Mouse (Mus musculus) inflammation-experienced regulatory T-cells, adult 16 weeks (primary cell): ENCODE results near the gene Brd9. TPM values are rescaled to one million over a fixed set of nuclear protein-coding genes. Genes with fewer than 3 reads are reported as not detected.

Experiments used
- polyA plus RNA-seq: library from polyadenylated mRNA; unstranded; fragments of 100-300 nt; shearing (Covaris generic); gene quantifications from one replicate; pipeline ENCODE4 v1.2.1, GENCODE M21; 2017

Brd9 gene
- 87.3 TPM for polyA plus RNA-seq

DNA sequence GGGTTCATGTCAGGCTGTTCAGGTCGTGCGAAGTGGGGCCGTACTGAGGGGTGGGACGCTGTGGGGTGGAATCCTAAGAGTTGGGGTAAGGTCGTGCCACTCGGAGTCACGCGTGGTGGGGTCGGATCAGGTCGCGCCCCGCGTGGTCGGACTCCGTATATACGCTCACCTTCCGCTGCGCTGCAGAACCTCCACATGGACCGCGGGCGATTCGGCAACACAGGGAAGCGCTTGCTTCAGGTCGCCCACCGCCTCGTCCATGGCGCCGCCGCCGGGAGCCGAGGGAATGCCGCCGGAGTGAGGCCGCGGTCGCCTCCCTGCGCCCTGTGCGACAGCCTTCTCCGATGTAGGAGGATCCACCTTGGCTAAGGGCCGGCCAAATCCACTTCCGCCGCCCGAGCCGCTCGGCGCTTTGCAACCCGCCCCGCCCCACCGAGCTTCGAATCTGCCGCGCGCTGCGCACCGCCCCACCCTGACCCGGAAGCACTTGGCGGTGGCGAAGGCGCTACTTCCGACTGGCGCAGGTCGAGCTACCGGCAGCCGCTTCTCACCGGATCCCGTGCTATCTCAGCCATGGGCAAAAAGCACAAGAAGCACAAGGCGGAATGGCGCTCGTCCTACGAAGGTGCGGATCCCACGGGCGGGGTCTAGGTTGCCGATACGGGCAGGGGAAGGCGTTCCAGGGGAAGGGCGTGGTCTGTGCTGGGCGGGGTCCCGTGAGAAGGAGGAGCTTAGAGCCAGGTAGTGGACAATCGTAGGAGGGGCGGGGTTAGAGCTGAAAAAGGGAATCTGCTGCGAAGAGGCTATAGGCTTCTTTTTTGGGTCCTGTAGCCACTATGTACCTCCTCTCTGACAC lies at the start of gene Brd9, which contains the start of gene Trip13:
Brd9 (plus strand) TSS at position 491 of the 856 bp plus-strand sequence.
Trip13 (minus strand) TSS at position 464 of the 856 bp plus-strand sequence.

DNA sequence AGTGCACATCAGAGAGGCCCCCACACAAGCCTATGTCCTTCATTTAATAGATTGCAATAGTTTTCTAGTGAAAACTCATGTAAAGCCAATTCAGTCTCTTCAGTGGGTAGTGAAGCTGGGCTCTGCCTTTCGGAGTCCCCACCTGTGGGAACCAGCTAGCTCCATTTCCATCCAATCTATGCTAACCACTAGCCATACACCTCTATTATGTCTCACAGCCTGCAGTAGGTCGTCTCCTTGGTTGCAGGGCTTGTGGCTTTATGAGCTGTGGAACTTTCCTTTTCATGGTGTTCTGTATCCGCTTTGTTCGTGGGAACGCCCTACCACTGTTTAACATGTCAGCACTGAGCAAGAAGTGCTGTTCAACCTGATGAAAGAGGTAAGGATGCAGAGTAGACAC lies 25.9 kb downstream of the Brd9 start, which contains the start of gene Zdhhc11:
Zdhhc11 (plus strand) TSS at position 301 of the 400 bp plus-strand sequence.

DNA sequence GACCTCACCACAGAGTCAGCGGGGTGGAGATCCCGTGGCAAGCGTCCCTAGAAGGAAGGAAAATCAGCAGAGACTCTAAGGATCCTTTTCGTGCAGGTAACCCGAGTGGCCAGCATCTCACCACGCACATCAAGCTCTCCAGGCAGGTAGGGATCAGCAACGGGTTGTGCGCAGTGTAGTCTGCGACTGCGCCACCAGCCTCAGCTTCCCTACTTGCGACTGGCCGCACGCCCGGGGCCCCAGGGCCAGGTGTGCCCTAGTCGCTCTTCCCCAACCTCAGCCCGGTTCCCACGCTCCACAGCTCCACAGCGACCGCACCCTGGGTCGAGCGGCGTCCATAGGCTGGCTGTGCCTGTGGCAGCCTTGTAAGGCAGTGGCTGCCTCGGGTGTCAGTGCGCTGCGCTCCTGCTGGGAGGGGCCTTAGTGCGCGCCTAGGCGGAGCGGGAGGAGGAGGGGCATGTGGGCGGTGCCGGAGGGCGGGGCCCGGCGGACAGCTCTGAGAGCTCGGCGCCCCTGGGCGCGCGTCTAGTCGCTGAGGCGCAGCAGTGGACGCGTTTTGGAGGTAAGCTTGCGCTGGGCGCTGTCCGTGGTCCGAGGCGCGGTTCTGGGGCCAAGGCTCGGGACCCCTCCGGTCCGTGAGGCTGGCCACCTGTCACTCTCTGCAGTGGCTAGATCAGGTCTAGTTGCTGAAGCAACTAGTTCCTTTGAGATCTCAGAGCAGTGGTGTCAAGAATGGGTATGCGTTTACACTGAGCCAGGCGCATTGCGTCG lies 71.5 kb downstream of the Brd9 start, which contains the start of gene Tppp:
Tppp (plus strand) TSS at position 460 of the 771 bp plus-strand sequence.

Other genes with a start within 250 kb of the Brd9 start
- gene Slc6a19, start 232.9 kb upstream of the Brd9 start, polyA plus RNA-seq = 0.09 TPM
- gene Slc12a7, start 204.7 kb upstream of the Brd9 start, polyA plus RNA-seq = 120 TPM
- 0.30 TPM for gene Nkd2, start 90.2 kb upstream of the Brd9 start, polyA plus RNA-seq
- gene Trip13, start within 50 bp of the Brd9 start, polyA plus RNA-seq = 5.6 TPM
- gene Zdhhc11, start 26.0 kb downstream of the Brd9 start, polyA plus RNA-seq = not detected
- 1.8 TPM for gene Tppp, start 71.6 kb downstream of the Brd9 start, polyA plus RNA-seq
- gene Cep72, start 124.5 kb downstream of the Brd9 start, polyA plus RNA-seq = 5.9 TPM
- gene Slc9a3, start 183.6 kb downstream of the Brd9 start, polyA plus RNA-seq = not detected